Mouse (Mus musculus) liver, embryonic 14.5 days (tissue): Measurements from ENCODE around the gene Acads.

Experiments used
- CTCF ChIP-seq: IDR thresholded peaks from 2 replicates; pipeline ENCODE4 v1.5.1; 2016; ENCODE audit warnings: antibody characterized with exemption, low read depth, control low read depth
- EP300 ChIP-seq: IDR thresholded peaks from 2 replicates; pipeline ENCODE4 v1.6.1; 2016; ENCODE audit warnings: antibody characterized with exemption, low read depth

- no peak for TF ChIP-seq CTCF
- no peak for TF ChIP-seq EP300
Measured at GRCm38 (mm10) chr5:115063391-115063790, 55.8 kb downstream of the Acads start.
